Mouse (Mus musculus): Measurements from ENCODE around the gene Znrd1.

GRCm38 (mm10) chr17:37000863-37001262 is 42.5 kb upstream of the Znrd1 start, which contains the start of gene Zfp57:
- TF ChIP-seq MAX (IDR thresholded peaks at IDR 0.05; ENCODE audit: low read length), result no peak
- no peak for TF ChIP-seq POLR2A (IDR thresholded peaks at IDR 0.05; ENCODE audit: control insufficient read depth in 1 of 2, insufficient read depth in 1 of 2, low read depth in 1 of 2, low read length in 2 of 2, poor library complexity in 1 of 2)
- TF ChIP-seq CHD2 (IDR thresholded peaks at IDR 0.05; ENCODE audit: low read length), result no peak
- no peak for TF ChIP-seq EP300 (IDR thresholded peaks at IDR 0.05; ENCODE audit: low read depth in 1 of 2, low read length in 2 of 2)
- no peak for TF ChIP-seq CTCF (IDR thresholded peaks at IDR 0.05 in 2 of 3, conservative IDR thresholded peaks at IDR 0.05 in 1 of 3; ENCODE audit: control insufficient read depth in 1 of 3, insufficient read depth in 1 of 3, low read depth in 2 of 3, low read length in 3 of 3, poor library complexity in 1 of 3, severe bottlenecking in 1 of 3)
